Mouse (Mus musculus): ENCODE measurements around the gene Ccdc69. TPM values are rescaled to one million over a fixed set of nuclear protein-coding genes. Genes with fewer than 3 reads are reported as not detected.

Gene Ccdc69
- polyA plus RNA-seq, 1 experiment from 2014 or later, result 0.32 TPM

GRCm38 (mm10) chr11:55093096-55093495 is 15.2 kb upstream of the Ccdc69 start:
- no peak overlapping the region for H3K4me3 ChIP-seq
- no peak for ATAC-seq (replicated peaks)

GRCm38 (mm10) chr11:55089892-55090291 is 12.0 kb upstream of the Ccdc69 start:
- H3K4me3 ChIP-seq, result no peak overlapping the region
- no peak overlapping the region for H3K9ac ChIP-seq (replicated peaks)
- H3K4me1 ChIP-seq, result no peaks in the 10 kb centered on the region
- H3K4me2 ChIP-seq (replicated peaks), result no peak overlapping the region
- H3K36me3 ChIP-seq, result no peaks in the 10 kb centered on the region
- ATAC-seq (replicated peaks), result no peak
- no peak overlapping the region for H3K27ac ChIP-seq (replicated peaks)
- no peaks in the 10 kb centered on the region for H3K9me3 ChIP-seq
- H3K27me3 ChIP-seq, result no peaks in the 10 kb centered on the region
- WGBS, result 61% methylated on average over 2 of the region's 2 CpGs

More at GRCm38 (mm10) chr11:55093096-55093495, 15.2 kb upstream of the Ccdc69 start:
- Histone ChIP-seq H3K9me3 (no peaks in the 10 kb centered on the region), H3K27me3 (no peaks in the 10 kb centered on the region), H3K36me3 (no peaks in the 10 kb centered on the region), H3K4me1 (0 out of 2 replicates have a peak, but pooled peaks cover 5% of the 10 kb centered on the region), H3K4me2 (replicated peaks) (no peak overlapping the region), H3K9ac (replicated peaks) (no peak overlapping the region), H3K27ac (replicated peaks) (no peak overlapping the region)
- 90% methylated on average over 7 of the region's 7 CpGs for WGBS

GRCm38 (mm10) chr11:55087006-55087405 is 9.1 kb upstream of the Ccdc69 start:
- WGBS, result 6% methylated on average over 10 of the region's 10 CpGs
- ATAC-seq (replicated peaks), result no peak

GRCm38 (mm10) chr11:55085396-55085795 is 7.5 kb upstream of the Ccdc69 start:
- H3K36me3 ChIP-seq, result no peaks in the 10 kb centered on the region
- WGBS, result 62% methylated on average over 5 of the region's 5 CpGs
- H3K27me3 ChIP-seq, result no peaks in the 10 kb centered on the region
- H3K4me2 ChIP-seq (replicated peaks), result no peak overlapping the region
- H3K9ac ChIP-seq (replicated peaks), result no peak overlapping the region
- no peak for ATAC-seq (replicated peaks)
- H3K4me3 ChIP-seq, result no peak overlapping the region
- H3K4me1 ChIP-seq, result no peaks in the 10 kb centered on the region
- no peaks in the 10 kb centered on the region for H3K9me3 ChIP-seq
- no peak overlapping the region for H3K27ac ChIP-seq (replicated peaks)

More at GRCm38 (mm10) chr11:55087006-55087405, 9.1 kb upstream of the Ccdc69 start:
- H3K4me2 ChIP-seq (replicated peaks), result no peak overlapping the region
- no peaks in the 10 kb centered on the region for H3K4me1 ChIP-seq
- H3K27me3 ChIP-seq, result no peaks in the 10 kb centered on the region
- no peak overlapping the region for H3K4me3 ChIP-seq
- no peak overlapping the region for H3K9ac ChIP-seq (replicated peaks)
- no peaks in the 10 kb centered on the region for H3K9me3 ChIP-seq
- no peak overlapping the region for H3K27ac ChIP-seq (replicated peaks)
- H3K36me3 ChIP-seq, result no peaks in the 10 kb centered on the region

GRCm38 (mm10) chr11:55084629-55085028 is 6.7 kb upstream of the Ccdc69 start:
- Histone ChIP-seq H3K4me3 (no peak overlapping the region), H3K4me2 (replicated peaks) (no peak overlapping the region), H3K9ac (replicated peaks) (no peak overlapping the region), H3K4me1 (no peaks in the 10 kb centered on the region), H3K9me3 (no peaks in the 10 kb centered on the region), H3K27me3 (no peaks in the 10 kb centered on the region), H3K36me3 (no peaks in the 10 kb centered on the region), H3K27ac (replicated peaks) (no peak overlapping the region)
- ATAC-seq (replicated peaks), result no peak
- 84% methylated on average over 4 of the region's 4 CpGs for WGBS

GRCm38 (mm10) chr11:55081206-55081605 is 3.3 kb upstream of the Ccdc69 start:
- WGBS, result 89% methylated on average over 9 of the region's 9 CpGs
- Histone ChIP-seq H3K27me3 (peaks cover 4% of the 10 kb centered on the region; the same call in 1 of the 2 replicates), H3K9ac (replicated peaks) (no peak overlapping the region), H3K27ac (replicated peaks) (no peak overlapping the region), H3K4me3 (no peak overlapping the region), H3K4me2 (replicated peaks) (no peak overlapping the region), H3K4me1 (peaks cover 19% of the 10 kb centered on the region), H3K36me3 (no peaks in the 10 kb centered on the region), H3K9me3 (no peaks in the 10 kb centered on the region)
- no peak for ATAC-seq (replicated peaks)

GRCm38 (mm10) chr11:55079180-55079579 is 1.2 kb upstream of the Ccdc69 start:
- ATAC-seq (replicated peaks), result no peak
- Histone ChIP-seq H3K27me3 (peaks cover 4% of the 10 kb centered on the region; the same call in 1 of the 2 replicates), H3K27ac (replicated peaks) (no peak overlapping the region), H3K36me3 (no peaks in the 10 kb centered on the region), H3K9ac (replicated peaks) (no peak overlapping the region), H3K9me3 (no peaks in the 10 kb centered on the region), H3K4me2 (replicated peaks) (no peak overlapping the region), H3K4me3 (no peak overlapping the region), H3K4me1 (peaks cover 28% of the 10 kb centered on the region)
- WGBS, result 70% methylated on average over 4 of the region's 4 CpGs

GRCm38 (mm10) chr11:55078502-55078901 is 571 bp upstream of the Ccdc69 start:
- 57% methylated on average over 3 of the region's 3 CpGs for WGBS
- Histone ChIP-seq H3K9ac (replicated peaks) (no peak overlapping the region), H3K27ac (replicated peaks) (no peak overlapping the region), H3K4me1 (peaks cover 28% of the 10 kb centered on the region), H3K27me3 (peaks cover 4% of the 10 kb centered on the region; the same call in 1 of the 2 replicates), H3K9me3 (no peaks in the 10 kb centered on the region), H3K4me2 (replicated peaks) (no peak overlapping the region; the same call in 1 of the 2 replicates), H3K4me3 (peak overlapping the region; percentile 46), H3K36me3 (no peaks in the 10 kb centered on the region)
- ATAC-seq (replicated peaks), result no peak

- no peak for ATAC-seq (replicated peaks)
- H3K9ac ChIP-seq (replicated peaks), result no peak overlapping the region
- H3K4me1 ChIP-seq, result peaks cover 28% of the 10 kb centered on the region
- no peaks in the 10 kb centered on the region for H3K36me3 ChIP-seq
- H3K27me3 ChIP-seq, result peaks cover 4% of the 10 kb centered on the region; the same call in 1 of the 2 replicates
- no peak overlapping the region for H3K4me2 ChIP-seq (replicated peaks)
- no peaks in the 10 kb centered on the region for H3K9me3 ChIP-seq
- no peak overlapping the region for H3K4me3 ChIP-seq
- 90% methylated on average over 5 of the region's 5 CpGs for WGBS
- no peak overlapping the region for H3K27ac ChIP-seq (replicated peaks)
Measured at GRCm38 (mm10) chr11:55076234-55076633, 1.7 kb downstream of the Ccdc69 start.

GRCm38 (mm10) chr11:55075602-55076001 is 2.3 kb downstream of the Ccdc69 start:
- Histone ChIP-seq H3K9me3 (no peaks in the 10 kb centered on the region), H3K27me3 (peaks cover 4% of the 10 kb centered on the region; the same call in 1 of the 2 replicates), H3K4me2 (replicated peaks) (no peak overlapping the region), H3K27ac (replicated peaks) (no peak overlapping the region), H3K9ac (replicated peaks) (no peak overlapping the region), H3K4me1 (peaks cover 28% of the 10 kb centered on the region), H3K4me3 (no peak overlapping the region), H3K36me3 (no peaks in the 10 kb centered on the region)
- 30% methylated on average over 2 of the region's 2 CpGs for WGBS
- ATAC-seq (replicated peaks), result no peak

- Histone ChIP-seq H3K4me1 (peaks cover 30% of the 10 kb centered on the region), H3K27ac (replicated peaks) (no peak overlapping the region), H3K27me3 (peaks cover 4% of the 10 kb centered on the region; the same call in 1 of the 2 replicates), H3K4me3 (no peak overlapping the region), H3K9ac (replicated peaks) (no peak overlapping the region), H3K36me3 (no peaks in the 10 kb centered on the region), H3K4me2 (replicated peaks) (no peak overlapping the region), H3K9me3 (no peaks in the 10 kb centered on the region)
- 87% methylated on average over 10 of the region's 10 CpGs for WGBS
- ATAC-seq (replicated peaks), result no peak
Measured at GRCm38 (mm10) chr11:55073191-55073590, 4.7 kb downstream of the Ccdc69 start.

DNA sequence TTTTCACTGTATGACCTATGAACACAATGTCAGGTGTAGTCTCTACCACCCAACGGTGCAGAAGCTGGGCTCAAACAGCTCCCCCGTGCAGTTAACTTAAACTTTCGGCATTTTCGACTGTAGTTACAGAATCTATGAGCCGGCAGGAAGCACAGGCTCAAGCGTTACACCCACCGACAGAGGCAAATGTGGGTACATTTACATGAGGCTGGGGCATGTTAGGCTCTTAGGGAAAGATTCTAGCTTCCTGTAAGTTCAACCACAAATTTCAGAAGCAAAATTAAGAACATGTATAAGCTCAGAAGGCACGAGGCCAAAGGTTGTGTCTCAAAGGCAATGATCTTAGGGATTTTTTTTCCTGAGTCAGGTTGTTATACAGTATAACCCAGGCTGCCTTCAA is 5.5 kb downstream of the Ccdc69 start:
- ATAC-seq (replicated peaks), result no peak
- Histone ChIP-seq H3K4me2 (replicated peaks) (no peak overlapping the region), H3K36me3 (no peaks in the 10 kb centered on the region), H3K9me3 (no peaks in the 10 kb centered on the region), H3K27ac (replicated peaks) (no peak overlapping the region), H3K4me3 (no peak overlapping the region), H3K4me1 (peaks cover 23% of the 10 kb centered on the region), H3K27me3 (peaks cover 2% of the 10 kb centered on the region; the same call in 1 of the 2 replicates), H3K9ac (replicated peaks) (no peak overlapping the region)
- WGBS, result 91% methylated on average over 8 of the region's 8 CpGs

DNA sequence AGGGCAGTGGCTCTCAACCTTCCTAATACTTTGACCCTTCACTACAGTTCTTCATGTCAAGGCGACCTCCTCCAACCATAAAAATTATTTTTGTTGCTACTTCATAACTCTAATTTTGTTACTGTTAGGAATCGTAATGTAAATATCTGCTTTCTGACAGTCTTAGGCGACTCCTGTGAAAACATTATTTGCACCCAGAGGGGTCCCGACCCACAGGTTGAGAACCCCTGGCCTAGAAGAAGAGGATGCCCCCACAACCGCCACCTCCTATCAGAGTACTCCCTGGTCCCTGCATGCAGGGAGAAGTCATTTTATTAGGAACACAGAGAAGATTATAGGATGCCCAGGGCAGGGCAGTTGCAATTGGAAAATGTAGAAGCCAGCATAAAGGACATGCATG is 6.6 kb downstream of the Ccdc69 start:
- Histone ChIP-seq H3K27me3 (no peaks in the 10 kb centered on the region), H3K36me3 (no peaks in the 10 kb centered on the region), H3K9ac (replicated peaks) (no peak overlapping the region), H3K4me3 (no peak overlapping the region), H3K9me3 (no peaks in the 10 kb centered on the region), H3K4me2 (replicated peaks) (no peak overlapping the region), H3K4me1 (peaks cover 15% of the 10 kb centered on the region), H3K27ac (replicated peaks) (no peak overlapping the region)
- ATAC-seq (replicated peaks), result no peak
- WGBS, result 92% methylated on average over 5 of the region's 5 CpGs

Measured in forebrain, embryonic 15.5 days (tissue).